Mouse (Mus musculus) myocyte (in vitro differentiated cells): ENCODE measurements at regions not wholly inside any gene's neighbourhood (a gene's known extent, or its start where the extent isn't known, plus 50 kb on each side); places are given as distances from the start of the nearest gene placed in this dataset.
A peak's percentile ranks its signal among the peaks of the same experiment; 100 is the strongest.

ENCODE experiments used
- H3K27me3 ChIP-seq: one replicate; pipeline ENCODE4 v1.6.1; 2011; ENCODE audit not compliant: control insufficient read depth, insufficient read depth, insufficient read length
- H3K36me3 ChIP-seq: one replicate; pipeline ENCODE4 v1.6.1; 2011; ENCODE audit not compliant: control insufficient read depth, insufficient read depth
- H3K4me2 ChIP-seq: one replicate; pipeline ENCODE4 v1.6.1; 2011; ENCODE audit warnings: low read depth, control low read depth
- H3K4me3 ChIP-seq: one replicate; pipeline ENCODE4 v1.5.1; 2011; ENCODE audit warnings: mild to moderate bottlenecking, control low read depth, moderate library complexity
- H3K79me2 ChIP-seq: one replicate; pipeline ENCODE4 v1.6.1; 2011; ENCODE audit not compliant: control insufficient read depth, insufficient read depth
- H3ac ChIP-seq: one replicate; pipeline ENCODE4 v1.6.1; 2011; ENCODE audit not compliant: control insufficient read depth, insufficient read length
- CEBPB ChIP-seq: IDR thresholded peaks from 2 replicates; pipeline ENCODE4 v1.6.1; 2011; ENCODE audit warnings: mild to moderate bottlenecking, moderate library complexity; ENCODE audit not compliant: poor library complexity, insufficient read depth, severe bottlenecking
- E2F4 ChIP-seq: IDR thresholded peaks from one replicate; pipeline ENCODE4 v1.6.1; 2011; ENCODE audit warnings: mild to moderate bottlenecking, control low read depth, moderate library complexity; ENCODE audit not compliant: insufficient read depth
- MAX ChIP-seq: IDR thresholded peaks from one replicate; pipeline ENCODE4 v1.6.1; 2011; ENCODE audit warnings: low read depth, mild to moderate bottlenecking, control low read depth
- MYOD1 ChIP-seq, 3 experiments: IDR thresholded peaks; one replicate each; pipeline ENCODE4 v1.6.1; 2011; ENCODE audit warnings: control low read depth in 2 of 3, low read depth in 2 of 3, mild to moderate bottlenecking in 2 of 3, moderate library complexity in 1 of 3; ENCODE audit not compliant: insufficient read length in 2 of 3, control insufficient read depth in 1 of 3
- MYOG ChIP-seq, 3 experiments: IDR thresholded peaks; one replicate each; pipeline ENCODE4 v1.6.1; 2011; ENCODE audit warnings: control low read depth in 2 of 3, low read depth in 2 of 3, mild to moderate bottlenecking in 2 of 3; ENCODE audit not compliant: insufficient read length in 2 of 3, control insufficient read depth in 1 of 3, insufficient read depth in 1 of 3
- POLR2A ChIP-seq: IDR thresholded peaks from one replicate; pipeline ENCODE4 v1.6.1; 2011; ENCODE audit warnings: low read depth, mild to moderate bottlenecking, control low read depth, moderate library complexity; ENCODE audit not compliant: insufficient read length
- POLR2AphosphoS2 ChIP-seq: IDR thresholded peaks from one replicate; pipeline ENCODE4 v1.6.1; 2011; ENCODE audit warnings: low read depth, control low read depth; ENCODE audit not compliant: insufficient read length
- REST ChIP-seq: IDR thresholded peaks from one replicate; pipeline ENCODE4 v1.6.1; 2011; ENCODE audit warnings: mild to moderate bottlenecking, control low read depth, moderate library complexity; ENCODE audit not compliant: insufficient read depth, insufficient read length
- SRF ChIP-seq: IDR thresholded peaks from one replicate; pipeline ENCODE4 v1.6.1; 2011; ENCODE audit warnings: low read depth; ENCODE audit not compliant: control insufficient read depth, insufficient read length
- TCF12 ChIP-seq: IDR thresholded peaks from one replicate; pipeline ENCODE4 v1.6.1; 2011; ENCODE audit warnings: mild to moderate bottlenecking, control low read depth; ENCODE audit not compliant: poor library complexity, insufficient read depth, severe bottlenecking
- TCF3 ChIP-seq: IDR thresholded peaks from one replicate; pipeline ENCODE4 v1.6.1; 2011; ENCODE audit warnings: low read depth, control low read depth; ENCODE audit not compliant: insufficient read length
- USF1 ChIP-seq: IDR thresholded peaks from one replicate; pipeline ENCODE4 v1.6.1; 2011; ENCODE audit warnings: low read depth, mild to moderate bottlenecking, control low read depth, moderate library complexity

DNA sequence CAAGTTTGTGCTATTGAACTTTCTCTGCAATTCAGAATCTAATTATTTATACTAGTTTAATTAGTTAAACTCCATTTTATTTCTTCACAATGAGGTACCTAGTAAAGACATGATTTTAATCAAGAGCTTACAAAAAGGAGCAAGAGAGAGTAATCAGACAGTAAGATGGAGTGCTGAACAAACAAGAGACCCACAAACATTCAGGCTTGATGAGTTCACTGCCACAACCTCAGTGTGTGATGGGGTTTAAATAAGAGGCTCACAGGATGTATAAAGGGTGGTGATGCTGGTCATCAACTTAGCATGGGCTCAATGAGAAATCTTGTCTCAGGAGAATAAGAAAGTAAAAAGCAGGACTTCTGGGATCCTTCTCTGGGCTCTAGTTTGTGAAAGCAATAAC lies 962.6 kb downstream of the Trim52 start:
- Histone ChIP-seq H3K36me3 (no peaks in the 10 kb centered on the region), H3K27me3 (no peaks in the 10 kb centered on the region)
- no peak for TF ChIP-seq REST
- TF ChIP-seq POLR2AphosphoS2, result no peak
- no peak for TF ChIP-seq SRF
- no peak for TF ChIP-seq USF1
- no peak for TF ChIP-seq TCF3
- no peak for TF ChIP-seq POLR2A
- TF ChIP-seq MYOG (IDR thresholded peaks at IDR 0.05; ENCODE audit: control insufficient read depth in 1 of 3, insufficient read depth in 1 of 3, insufficient read length in 2 of 3, low read depth in 2 of 3), result no peak
- no peak for TF ChIP-seq E2F4
- no peak for TF ChIP-seq CEBPB
- no peak for TF ChIP-seq MAX
- no peak for TF ChIP-seq MYOD1 (IDR thresholded peaks at IDR 0.05; ENCODE audit: control insufficient read depth in 1 of 3, insufficient read length in 2 of 3, low read depth in 2 of 3)
- no peak for TF ChIP-seq TCF12

DNA sequence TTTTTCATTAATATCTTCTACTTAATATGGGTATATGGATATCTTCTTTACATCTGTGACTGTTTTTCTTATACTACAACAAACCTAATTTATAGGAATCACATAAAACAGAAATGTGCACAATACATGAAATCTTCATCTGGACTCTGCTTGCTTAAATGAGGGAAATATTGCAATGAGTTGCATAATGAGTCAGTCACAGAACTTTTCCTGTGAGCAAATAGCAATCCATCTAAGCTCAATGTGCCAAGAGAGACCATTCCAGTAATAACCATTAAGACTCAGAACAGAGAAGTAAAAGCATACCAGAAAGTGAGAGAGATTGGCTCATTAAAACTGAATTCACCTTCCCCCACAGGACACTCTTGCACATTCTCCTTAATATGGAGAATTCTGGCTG lies 974.4 kb downstream of the Trim52 start:
- H3K27me3 ChIP-seq, result no peaks in the 10 kb centered on the region
- H3K79me2 ChIP-seq, result no peaks in the 10 kb centered on the region
- H3K36me3 ChIP-seq, result no peaks in the 10 kb centered on the region
- H3K4me2 ChIP-seq, result no peak overlapping the region
- TF ChIP-seq TCF12, result no peak
- peak; percentile 86 for TF ChIP-seq CEBPB
- no peak for TF ChIP-seq MYOD1 (IDR thresholded peaks at IDR 0.05; ENCODE audit: control insufficient read depth in 1 of 3, insufficient read length in 2 of 3, low read depth in 2 of 3)
- TF ChIP-seq MYOG (IDR thresholded peaks at IDR 0.05; ENCODE audit: control insufficient read depth in 1 of 3, insufficient read depth in 1 of 3, insufficient read length in 2 of 3, low read depth in 2 of 3), result no peak
- TF ChIP-seq MAX, result no peak
- no peak for TF ChIP-seq REST
- no peak overlapping the region for H3ac ChIP-seq
- H3K4me3 ChIP-seq, result no peak overlapping the region

More for the DNA sequence above, 962.6 kb downstream of the Trim52 start:
- Histone ChIP-seq H3K4me2 (no peak overlapping the region), H3K79me2 (no peaks in the 10 kb centered on the region), H3K4me3 (no peak overlapping the region), H3ac (no peak overlapping the region)
